Mouse (Mus musculus) heart, postnatal 0 days (tissue): ENCODE results near the gene Shh. TPM values are rescaled to one million over a fixed set of nuclear protein-coding genes. Genes with fewer than 3 reads are reported as not detected.

Experiments used
- ATAC-seq: fragments of 200-750 bp; cut with Nextera tagmentation; 2 replicates; pipeline ENCODE4 v1.8.0; 2017; ENCODE audit warnings: low read depth, moderate number of reproducible peaks, moderate library complexity; ENCODE audit not compliant: insufficient read depth
- DNase-seq: peaks from one replicate; pipeline ENCODE4 v3.0.0-alpha.2; 2016; ENCODE audit warnings: low spot score
- H3K27ac ChIP-seq: fragments of 300-500 bp; sonication (generic); 2 replicates; pipeline ENCODE4 v1.5.1; 2014; ENCODE audit warnings: low read depth, mild to moderate bottlenecking
- H3K27me3 ChIP-seq: fragments of 300-500 bp; sonication (generic); 2 replicates; pipeline ENCODE4 v1.6.1; 2014; ENCODE audit warnings: low read length, mixed read lengths; ENCODE audit not compliant: control insufficient read depth, insufficient read depth
- H3K36me3 ChIP-seq: fragments of 300-500 bp; sonication (generic); replicated peaks from 2 replicates; pipeline ENCODE4 v1.6.1; 2014; ENCODE audit warnings: low read length, mixed read lengths; ENCODE audit not compliant: control insufficient read depth, insufficient read depth
- H3K4me1 ChIP-seq: fragments of 300-500 bp; sonication (generic); 2 replicates; pipeline ENCODE4 v1.6.1; 2014; ENCODE audit warnings: antibody characterized with exemption; ENCODE audit not compliant: control insufficient read depth, insufficient read depth
- H3K4me2 ChIP-seq: fragments of 300-500 bp; sonication (generic); 2 replicates; pipeline ENCODE4 v1.6.1; 2014; ENCODE audit warnings: low read depth, mild to moderate bottlenecking, low read length, moderate library complexity
- H3K4me3 ChIP-seq: fragments of 300-500 bp; sonication (generic); 2 replicates; pipeline ENCODE4 v1.5.1; 2014; ENCODE audit warnings: low read depth, low read length
- H3K9ac ChIP-seq: fragments of 300-500 bp; sonication (generic); replicated peaks from 2 replicates; pipeline ENCODE4 v1.6.1; 2014; ENCODE audit warnings: low read depth, low read length, mixed read lengths
- H3K9me3 ChIP-seq: fragments of 300-500 bp; sonication (generic); replicated peaks from 2 replicates; pipeline ENCODE4 v1.6.1; 2016; ENCODE audit warnings: low read length; ENCODE audit not compliant: control insufficient read depth
- CTCF ChIP-seq: IDR thresholded peaks from 2 replicates; pipeline ENCODE4 v1.5.1; 2016; ENCODE audit warnings: antibody characterized with exemption, control low read depth, low read depth
- EP300 ChIP-seq: IDR thresholded peaks from 2 replicates; pipeline ENCODE4 v1.6.1; 2016; ENCODE audit warnings: antibody characterized with exemption, low read depth
- WGBS: fragments of 180-500 bp; shearing (Covaris S2); extraction: QIAGEN DNeasy Blood & Tissue Kit; methylation state at CpG from one replicate; pipeline ENCODE4 v1.1.7; 2014; 5-methylcytosine and 5-hydroxymethylcytosine counted together
- polyA plus RNA-seq: library from polyadenylated mRNA; unstranded; fragments of >200 nt; fragmentation: Nextera tagmentation; extraction: Ambion mirVana; gene quantifications from 2 replicates; pipeline ENCODE4 v1.2.1, GENCODE M21; 2015
- total RNA-seq: library from RNA; depleted of rRNA; stranded (reverse); fragments of >200 nt; gene quantifications from 2 replicates; pipeline ENCODE4 v1.2.3, GENCODE M21; 2014; ENCODE audit warnings: low replicate concordance

Gene Shh
- total and polyA plus RNA-seq, 2 experiments from 2014 or later: 0.38 TPM; not detected in 1

DNA sequence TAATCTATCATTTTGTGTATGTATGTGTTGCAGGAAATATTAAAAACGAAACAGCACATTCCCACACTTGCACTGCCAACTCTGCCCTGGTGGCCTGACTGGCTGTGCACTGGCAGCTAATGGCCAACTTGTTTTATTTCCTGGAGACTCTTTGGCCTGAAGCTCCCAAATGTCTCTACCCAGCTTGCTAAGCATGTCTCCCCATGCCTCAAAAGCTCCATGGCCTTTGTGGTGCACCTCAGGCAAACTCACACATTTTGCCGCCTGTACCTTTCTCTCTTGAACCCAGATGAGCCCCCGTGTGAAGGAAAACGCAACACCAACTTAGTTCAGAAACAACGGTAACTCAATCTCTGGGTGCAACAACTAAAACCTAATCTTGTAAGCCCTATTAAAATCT, 14.0 kb downstream of the Shh start:
- Histone ChIP-seq H3K36me3 (no peaks in the 10 kb centered on the region), H3K9me3 (no peaks in the 10 kb centered on the region), H3K4me1 (peaks cover 3% of the 10 kb centered on the region; the same call in 1 of the 2 replicates), H3K9ac (no peak overlapping the region), H3K27me3 (peaks cover 27% of the 10 kb centered on the region), H3K27ac (no peak overlapping the region), H3K4me2 (no peak overlapping the region), H3K4me3 (no peak overlapping the region)
- no peak for DNase-seq
- WGBS: 80% methylated on average over 5 of the region's 5 CpGs
- TF ChIP-seq CTCF: no peak
- no peak for TF ChIP-seq EP300
- ATAC-seq: no peak

DNA sequence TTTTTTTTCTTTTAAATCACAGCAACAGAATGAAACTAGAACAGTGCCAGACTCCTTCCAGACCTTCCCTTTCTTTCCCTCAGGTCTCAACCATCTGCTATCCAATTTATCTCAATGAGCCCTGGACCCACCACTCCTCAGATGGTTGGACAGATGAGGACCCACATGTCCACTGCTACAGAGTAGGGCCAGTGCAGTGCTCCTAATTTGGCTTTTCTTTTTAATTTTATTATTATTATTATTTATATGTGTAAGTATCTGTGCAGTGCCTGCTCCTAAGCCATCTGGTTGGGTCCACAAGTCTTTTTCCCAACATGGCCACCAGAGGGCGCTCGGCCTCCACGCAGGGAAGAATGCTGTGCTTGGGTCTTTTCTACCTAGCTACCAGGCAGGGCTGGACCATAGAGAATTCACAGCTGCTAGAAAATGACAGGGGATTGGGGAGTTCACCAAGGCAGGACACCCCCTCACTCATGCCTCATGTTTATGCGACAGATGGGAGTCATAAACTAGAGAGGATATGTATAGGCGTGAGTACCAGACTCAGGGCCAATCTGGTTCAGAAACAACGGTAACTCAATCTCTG, 15.9 kb downstream of the Shh start:
- no peaks in the 10 kb centered on the region for H3K36me3 ChIP-seq
- peaks cover 9% of the 10 kb centered on the region for H3K27me3 ChIP-seq
- H3K4me2 ChIP-seq: no peak overlapping the region
- no peak overlapping the region for H3K4me3 ChIP-seq
- TF ChIP-seq CTCF: peak; percentile 98
- no peak for TF ChIP-seq EP300
- no peaks in the 10 kb centered on the region for H3K4me1 ChIP-seq
- H3K9me3 ChIP-seq: no peaks in the 10 kb centered on the region
- H3K9ac ChIP-seq: no peak overlapping the region
- DNase-seq (peak; percentile 46), ATAC-seq (peak; percentile 27; the same call in 1 of the 2 replicates)
- WGBS: 33% methylated on average over 6 of the region's 6 CpGs
- no peak overlapping the region for H3K27ac ChIP-seq

DNA sequence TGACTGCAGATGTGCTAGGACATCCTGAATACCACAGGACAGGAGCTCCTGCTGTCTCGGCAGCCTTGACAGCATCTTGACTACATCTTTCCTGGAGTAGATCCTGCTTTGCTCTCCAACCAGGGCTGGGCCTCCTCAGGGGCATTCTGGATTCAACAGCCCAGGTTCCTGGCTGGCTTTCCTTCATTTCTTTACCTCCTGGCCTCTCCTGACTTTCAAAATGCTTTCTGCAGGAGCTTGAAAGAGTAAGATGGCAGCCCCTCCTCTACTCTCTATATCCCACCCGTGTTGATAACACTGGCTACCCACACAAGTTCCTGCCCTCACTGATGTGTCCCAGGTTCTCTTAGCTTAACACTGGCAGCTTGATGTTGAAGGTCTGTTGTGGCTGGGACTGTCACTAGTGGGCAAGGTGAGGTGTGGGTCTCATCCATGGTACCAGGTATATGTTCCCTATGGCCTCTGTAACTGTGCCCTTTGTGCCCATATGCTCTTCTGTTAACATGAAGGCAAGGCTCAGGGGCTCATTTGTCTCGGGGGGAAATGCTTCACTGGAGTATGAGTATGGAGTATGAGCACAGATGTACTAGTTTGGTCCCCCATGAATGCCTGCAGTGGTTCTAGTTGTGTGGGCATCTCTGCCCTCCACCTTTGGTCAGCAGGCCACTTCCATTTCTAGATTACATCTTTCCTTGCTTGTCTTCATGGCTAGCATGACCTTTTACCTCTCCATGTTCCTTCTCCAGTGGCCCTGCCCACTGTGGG, 16.7 kb downstream of the Shh start:
- DNase-seq (no peak), ATAC-seq (no peak)
- Histone ChIP-seq H3K36me3 (no peaks in the 10 kb centered on the region), H3K4me1 (no peaks in the 10 kb centered on the region), H3K4me3 (no peak overlapping the region), H3K27me3 (peaks cover under 1% of the 10 kb centered on the region; the same call in 1 of the 2 replicates), H3K9me3 (no peaks in the 10 kb centered on the region), H3K4me2 (no peak overlapping the region), H3K9ac (no peak overlapping the region), H3K27ac (no peak overlapping the region)
- 50% methylated on average over 3 of the region's 3 CpGs for WGBS
- TF ChIP-seq EP300 (no peak), CTCF (no peak)

DNA sequence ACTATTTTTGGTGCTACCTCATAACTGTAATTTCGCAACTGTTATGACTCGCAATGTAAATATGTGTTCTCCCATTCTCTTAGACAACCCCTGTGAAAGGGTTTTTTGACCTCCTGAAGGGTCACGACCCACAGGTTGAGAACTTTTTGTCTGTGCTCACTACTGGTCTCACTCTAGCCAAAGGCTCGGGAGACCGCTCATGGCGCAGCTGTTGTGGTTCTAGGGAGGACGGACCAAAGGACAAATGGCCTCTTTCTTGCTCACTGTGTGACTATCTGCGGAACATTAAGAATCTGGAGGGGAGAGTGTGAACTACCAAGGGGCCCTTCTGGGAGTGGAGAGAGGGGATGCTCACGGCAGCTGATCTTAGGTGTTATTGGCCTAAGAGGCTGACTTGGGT, 41.1 kb downstream of the Shh start:
- ATAC-seq (no peak), DNase-seq (no peak)
- no peaks in the 10 kb centered on the region for H3K36me3 ChIP-seq
- H3K4me2 ChIP-seq: no peak overlapping the region
- no peaks in the 10 kb centered on the region for H3K27me3 ChIP-seq
- no peaks in the 10 kb centered on the region for H3K4me1 ChIP-seq
- no peak overlapping the region for H3K4me3 ChIP-seq
- no peak overlapping the region for H3K27ac ChIP-seq
- H3K9me3 ChIP-seq: no peaks in the 10 kb centered on the region
- H3K9ac ChIP-seq: no peak overlapping the region
- WGBS: 88% methylated on average over 9 of the region's 9 CpGs
- no peak for TF ChIP-seq EP300
- no peak for TF ChIP-seq CTCF

DNA sequence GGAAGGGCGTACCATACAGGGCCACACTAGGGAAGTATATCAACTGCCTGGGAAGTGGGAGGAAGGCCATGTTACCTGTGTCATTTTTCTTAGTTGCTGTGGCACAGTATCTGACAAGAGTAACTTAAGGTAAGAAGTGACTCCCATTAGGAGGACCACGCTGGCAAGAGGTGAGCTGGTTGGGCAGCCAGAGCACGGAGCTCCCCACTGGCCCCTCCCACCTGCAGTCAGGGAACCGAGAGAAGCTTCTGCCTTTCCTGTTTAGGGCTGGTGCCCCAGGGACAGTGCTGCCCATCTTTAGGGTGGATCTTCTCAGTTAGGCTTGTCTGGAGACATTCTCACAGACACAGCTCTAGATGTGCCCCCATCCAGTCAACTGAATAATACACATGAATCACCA, 43.3 kb downstream of the Shh start:
- no peak for ATAC-seq
- WGBS: 61% methylated on average over 4 of the region's 4 CpGs

More for the DNA sequence above, 43.3 kb downstream of the Shh start:
- H3K9me3 ChIP-seq: no peaks in the 10 kb centered on the region
- no peaks in the 10 kb centered on the region for H3K4me1 ChIP-seq
- H3K27me3 ChIP-seq: no peaks in the 10 kb centered on the region
- H3K36me3 ChIP-seq: peaks cover 11% of the 10 kb centered on the region
- H3K4me3 ChIP-seq: no peak overlapping the region
- no peak for DNase-seq
- TF ChIP-seq EP300 (no peak), CTCF (no peak)
- H3K4me2 ChIP-seq: no peak overlapping the region
- H3K9ac ChIP-seq: no peak overlapping the region
- H3K27ac ChIP-seq: no peak overlapping the region
